Mouse (Mus musculus) thymus, postnatal 10 days (tissue): ENCODE measurements around the gene Maats1.

Experiments
- DNase-seq, 2 experiments: peaks; one replicate each; pipeline ENCODE4 v3.0.0; 2021; ENCODE audit warnings: low spot score in 2 of 2

Maats1 gene

GRCm38 (mm10) chr16:38341396-38342324, at the start of gene Maats1:
Gene Maats1 (minus strand): TSS chr16:38342143.
- DNase-seq: peak; percentile 18 to 39

GRCm38 (mm10) chr16:38390322-38390721, 48.4 kb upstream of the Maats1 start:
- no peak for DNase-seq

GRCm38 (mm10) chr16:38389284-38389893, 47.4 kb upstream of the Maats1 start:
- DNase-seq: no peak

- DNase-seq: no peak
Observed at GRCm38 (mm10) chr16:38388757-38389156, 46.8 kb upstream of the Maats1 start.

GRCm38 (mm10) chr16:38387389-38387788, 45.4 kb upstream of the Maats1 start:
- DNase-seq: no peak

GRCm38 (mm10) chr16:38385700-38386099, 43.8 kb upstream of the Maats1 start:
- no peak for DNase-seq

- no peak for DNase-seq
Observed at GRCm38 (mm10) chr16:38385184-38385634, 43.3 kb upstream of the Maats1 start.

GRCm38 (mm10) chr16:38383683-38384082, 41.7 kb upstream of the Maats1 start:
- DNase-seq: no peak

- no peak for DNase-seq
Observed at GRCm38 (mm10) chr16:38379926-38380325, 38.0 kb upstream of the Maats1 start.

- DNase-seq: no peak
Observed at GRCm38 (mm10) chr16:38379493-38379892, 37.5 kb upstream of the Maats1 start.

GRCm38 (mm10) chr16:38379088-38379487, 37.1 kb upstream of the Maats1 start:
- no peak for DNase-seq

GRCm38 (mm10) chr16:38378591-38378990, 36.6 kb upstream of the Maats1 start:
- no peak for DNase-seq

- DNase-seq: no peak
Observed at GRCm38 (mm10) chr16:38377546-38377945, 35.6 kb upstream of the Maats1 start.

GRCm38 (mm10) chr16:38376841-38377249, 34.9 kb upstream of the Maats1 start:
- no peak for DNase-seq

- DNase-seq: peak in 1 of 2 experiments; percentile 26
Observed at GRCm38 (mm10) chr16:38376163-38376840, 34.4 kb upstream of the Maats1 start.

- no peak for DNase-seq
Observed at GRCm38 (mm10) chr16:38375182-38375581, 33.2 kb upstream of the Maats1 start.

- DNase-seq: no peak
Observed at GRCm38 (mm10) chr16:38374379-38375140, 32.6 kb upstream of the Maats1 start.

- DNase-seq: no peak
Observed at GRCm38 (mm10) chr16:38373941-38374340, 32.0 kb upstream of the Maats1 start.

- DNase-seq: no peak
Observed at GRCm38 (mm10) chr16:38373439-38373838, 31.5 kb upstream of the Maats1 start.

- no peak for DNase-seq
Observed at GRCm38 (mm10) chr16:38372876-38373275, 30.9 kb upstream of the Maats1 start.

GRCm38 (mm10) chr16:38371705-38372296, 29.9 kb upstream of the Maats1 start:
- DNase-seq: no peak
